Mouse (Mus musculus): ENCODE measurements at regions not wholly inside any gene's neighbourhood (a gene's known extent, or its start where the extent isn't known, plus 50 kb on each side); places are given as distances from the start of the nearest gene placed in this dataset.

- no peak for TF ChIP-seq CTCF (IDR thresholded peaks at IDR 0.05; ENCODE audit: low read depth)
- no peak for TF ChIP-seq EP300 (IDR thresholded peaks at IDR 0.05; ENCODE audit: low read depth)
These were observed 303.1 kb downstream of the Fam198b start for GRCm38 (mm10) chr3:80187406-80187805.

Measured in liver, embryonic 14.5 days (tissue).